Mouse (Mus musculus): ENCODE measurements at regions not wholly inside any gene's neighbourhood (a gene's known extent, or its start where the extent isn't known, plus 50 kb on each side); places are given as distances from the start of the nearest gene placed in this dataset.
"Not testable (repeated sequence)": the region's sequence is repeated elsewhere in the genome, so short reads cannot be mapped to it uniquely, and the experiment has no call there.

DNA sequence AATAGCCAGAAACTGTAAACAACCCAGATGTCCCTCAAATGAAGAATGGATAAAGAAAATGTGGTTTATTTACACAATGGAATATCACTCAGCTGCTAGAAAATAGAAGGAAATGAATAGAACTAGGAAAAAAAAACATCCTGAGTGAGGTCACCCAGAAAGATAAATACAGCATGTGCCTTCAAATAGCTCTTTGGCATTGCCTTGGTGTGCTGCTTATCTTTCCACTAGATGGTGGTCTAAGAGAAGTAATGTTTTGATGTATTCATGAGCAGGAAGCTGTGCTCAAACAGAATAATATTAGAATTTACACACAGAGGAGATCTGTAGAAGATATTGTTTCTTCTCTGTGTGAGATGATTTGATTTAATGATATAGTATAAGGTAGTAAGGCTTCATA lies 78.8 kb downstream of the Zfp619 start:
- DNase-seq = no peak
- intact Hi-C loops (cut with DNase I; ENCODE audit: low total_unique reads) = no loop called here

- DNase-seq = no peak
- intact Hi-C loops (cut with DNase I; ENCODE audit: low total_unique reads) = no loop called here
Observed at GRCm38 (mm10) chr7:39613767-39614166, 96.2 kb downstream of the Zfp619 start.

GRCm38 (mm10) chr7:39615092-39615491 lies 97.5 kb downstream of the Zfp619 start:
- no peak for DNase-seq
- intact Hi-C loops (cut with DNase I; ENCODE audit: low total_unique reads) = no loop called here

GRCm38 (mm10) chr7:39621796-39622195 lies 104.2 kb downstream of the Zfp619 start:
- DNase-seq = no peak
- intact Hi-C loops (cut with DNase I; ENCODE audit: low total_unique reads) = no loop called here

- DNase-seq = no peak
Observed at GRCm38 (mm10) chr7:39632836-39633235, 115.3 kb downstream of the Zfp619 start.

GRCm38 (mm10) chr7:39642333-39642732 lies 124.8 kb downstream of the Zfp619 start:
- intact Hi-C loops (cut with DNase I; ENCODE audit: low total_unique reads) = no loop called here
- DNase-seq = no peak

More at GRCm38 (mm10) chr7:39632836-39633235, 115.3 kb downstream of the Zfp619 start:
- intact Hi-C loops (cut with DNase I; ENCODE audit: low total_unique reads) = no loop called here

GRCm38 (mm10) chr7:39643323-39643722 lies 125.8 kb downstream of the Zfp619 start:
- intact Hi-C loops (cut with DNase I; ENCODE audit: low total_unique reads) = no loop called here
- no peak for DNase-seq

- DNase-seq = no peak
- intact Hi-C loops (cut with DNase I; ENCODE audit: low total_unique reads) = no loop called here
Observed at GRCm38 (mm10) chr7:39650483-39651102, 133.0 kb downstream of the Zfp619 start.

GRCm38 (mm10) chr7:39654563-39655286 lies 137.2 kb downstream of the Zfp619 start:
- intact Hi-C loops (cut with DNase I; ENCODE audit: low total_unique reads) = no loop called here

GRCm38 (mm10) chr7:39655287-39655652 lies 137.7 kb downstream of the Zfp619 start:
- intact Hi-C loops (cut with DNase I; ENCODE audit: low total_unique reads); DNase-seq: not testable (repeated sequence)

More at GRCm38 (mm10) chr7:39654563-39655286, 137.2 kb downstream of the Zfp619 start:
- DNase-seq = peak; percentile 7

GRCm38 (mm10) chr7:39655709-39656397 lies 138.3 kb downstream of the Zfp619 start:
- no peak for DNase-seq
- intact Hi-C loops (cut with DNase I; ENCODE audit: low total_unique reads) = no loop called here

DNA sequence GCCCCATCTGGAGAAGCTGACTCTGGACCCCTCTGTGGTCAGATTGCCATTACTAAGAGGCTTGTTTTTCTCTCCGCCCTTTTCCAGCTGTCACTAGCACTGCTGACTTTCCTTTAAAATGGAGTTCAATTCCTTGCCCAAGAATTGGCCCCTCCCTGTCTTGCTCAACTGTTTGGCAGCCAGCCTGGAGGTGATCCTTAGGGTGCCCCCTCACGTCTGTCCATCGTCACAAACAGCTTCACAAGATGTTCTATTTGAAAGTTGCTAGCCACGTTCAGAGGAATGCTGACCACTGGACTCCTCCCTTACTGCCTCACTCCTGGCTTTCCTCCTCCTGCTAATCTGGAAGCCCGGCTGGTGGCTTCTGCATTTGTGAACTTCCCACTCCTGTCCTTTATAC lies 142.0 kb downstream of the Zfp619 start:
- peak; percentile 19 for DNase-seq
- intact Hi-C loops (cut with DNase I; ENCODE audit: low total_unique reads) = no loop called here

GRCm38 (mm10) chr7:39675124-39675846 lies 157.7 kb downstream of the Zfp619 start:
- no peak for DNase-seq
- intact Hi-C loops (cut with DNase I; ENCODE audit: low total_unique reads) = no loop called here

DNA sequence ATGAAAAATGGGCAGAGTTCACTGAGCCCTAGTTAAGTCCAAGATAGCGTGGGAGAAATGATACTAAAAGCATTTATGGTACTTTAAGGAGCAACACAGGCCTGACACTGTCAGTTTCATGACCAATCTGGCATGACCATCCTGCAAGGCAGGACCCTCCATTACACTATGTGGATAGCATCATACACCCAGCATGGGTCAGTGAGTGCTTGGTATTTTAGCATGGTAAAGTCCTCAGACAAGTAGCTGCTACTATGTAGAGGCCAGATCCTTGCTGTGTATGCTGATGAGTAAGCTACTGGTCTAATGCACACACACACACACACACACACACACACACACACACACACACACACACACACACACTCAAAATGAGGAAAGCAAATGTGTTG lies 158.3 kb downstream of the Zfp619 start:
- no peak for DNase-seq
- intact Hi-C loops (cut with DNase I; ENCODE audit: low total_unique reads) = no loop called here

DNA sequence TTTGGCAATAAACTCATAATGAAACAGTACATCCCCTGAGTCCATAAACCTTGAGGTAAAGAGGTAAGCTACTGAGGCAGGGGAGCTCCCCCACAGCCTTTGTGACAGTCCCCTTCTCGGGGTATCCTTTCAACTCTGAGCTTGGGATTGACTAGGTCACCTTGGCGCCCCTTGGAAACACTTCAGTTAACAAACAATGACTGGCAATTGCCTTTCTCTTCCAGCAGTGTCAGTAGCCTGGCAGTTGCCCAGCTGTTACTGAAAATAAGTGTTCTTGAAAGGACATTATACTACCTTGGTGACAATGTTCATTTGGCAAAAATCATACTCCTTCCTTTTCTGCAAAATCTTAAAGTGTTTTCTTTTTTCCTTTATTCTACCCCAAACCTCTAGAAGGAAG lies 162.8 kb downstream of the Zfp619 start:
- intact Hi-C loops (cut with DNase I; ENCODE audit: low total_unique reads) = no loop called here
- DNase-seq = no peak

DNA sequence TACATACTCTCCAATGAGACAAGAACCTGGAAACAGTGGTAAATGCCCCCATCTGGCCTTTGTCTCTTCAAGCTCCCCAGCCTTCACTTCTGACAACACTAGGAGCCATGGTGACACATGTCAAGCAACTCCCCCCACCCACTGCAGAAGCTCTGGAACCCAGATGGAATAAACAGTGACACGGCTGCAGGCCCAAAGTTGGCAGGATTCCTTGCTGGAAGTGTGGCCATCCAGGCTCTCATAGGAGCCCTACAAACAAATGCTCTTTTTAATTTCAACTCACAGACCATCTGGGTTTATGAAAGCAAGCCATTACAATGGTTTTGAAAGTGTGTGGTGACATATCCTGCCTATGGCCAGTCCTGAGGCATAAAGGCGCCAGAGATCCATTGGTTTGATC lies 179.0 kb downstream of the Zfp619 start:
- intact Hi-C loops (cut with DNase I; ENCODE audit: low total_unique reads) = no loop called here
- DNase-seq = no peak

DNA sequence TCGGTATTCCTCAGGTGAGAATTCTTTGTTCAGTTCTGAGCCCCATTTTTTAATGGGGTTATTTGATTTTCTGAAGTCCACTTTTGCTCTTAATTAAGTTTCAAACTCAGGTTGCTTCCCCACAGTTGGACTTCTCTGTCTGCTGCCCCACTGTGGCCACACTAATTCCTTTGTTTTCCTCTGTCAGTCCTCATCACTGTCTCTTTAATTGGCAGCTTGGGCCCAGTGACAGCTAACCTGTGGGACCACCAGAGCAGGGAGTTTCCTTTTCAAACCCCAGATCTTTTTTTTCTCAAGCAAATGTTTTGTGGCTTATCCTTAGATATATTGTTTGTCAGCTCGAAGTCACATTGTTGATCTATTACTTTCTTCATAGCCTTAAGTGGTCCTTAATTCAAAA lies 183.9 kb downstream of the Zfp619 start:
- DNase-seq = no peak
- intact Hi-C loops (cut with DNase I; ENCODE audit: low total_unique reads) = no loop called here

- DNase-seq = no peak
- intact Hi-C loops (cut with DNase I; ENCODE audit: low total_unique reads) = no loop called here
Observed at GRCm38 (mm10) chr7:39705118-39706095, 187.8 kb downstream of the Zfp619 start.

GRCm38 (mm10) chr7:39706606-39707005 lies 189.0 kb downstream of the Zfp619 start:
- no peak for DNase-seq
- intact Hi-C loops (cut with DNase I; ENCODE audit: low total_unique reads) = no loop called here

All from gastrocnemius, postnatal 14 days (tissue).